Mouse (Mus musculus): Measurements from ENCODE around the gene Map2. TPM values are rescaled to one million over a fixed set of nuclear protein-coding genes. Genes with fewer than 3 reads are reported as not detected.

Map2 gene
- polyA plus RNA-seq, 1 experiment from 2014 or later: 14.3 TPM

- H3K4me3 ChIP-seq: no peak overlapping the region
- no peak for ATAC-seq (ENCODE audit: borderline replicate concordance, extremely low read depth, low FRiP score, low TSS enrichment)
- no peaks in the 10 kb centered on the region for H3K4me1 ChIP-seq
- no peaks in the 10 kb centered on the region for H3K36me3 ChIP-seq
- no peak overlapping the region for H3K4me2 ChIP-seq
- no peak overlapping the region for H3K9ac ChIP-seq
- H3K27me3 ChIP-seq: no peaks in the 10 kb centered on the region
- WGBS: 68% methylated on average over 7 of the region's 7 CpGs
- H3K27ac ChIP-seq: no peak overlapping the region
- no peaks in the 10 kb centered on the region for H3K9me3 ChIP-seq
Measured at GRCm38 (mm10) chr1:66211074-66211791, 36.2 kb downstream of the Map2 start.

- Histone ChIP-seq H3K36me3 (no peaks in the 10 kb centered on the region), H3K9me3 (no peaks in the 10 kb centered on the region), H3K27ac (no peak overlapping the region), H3K27me3 (no peaks in the 10 kb centered on the region), H3K4me1 (peaks cover 5% of the 10 kb centered on the region; the same call in 1 of the 2 replicates), H3K4me2 (no peak overlapping the region), H3K9ac (no peak overlapping the region), H3K4me3 (no peak overlapping the region)
- WGBS: 68% methylated on average over 4 of the region's 4 CpGs
- no peak for ATAC-seq (ENCODE audit: borderline replicate concordance, extremely low read depth, low FRiP score, low TSS enrichment)
Measured at GRCm38 (mm10) chr1:66221497-66221896, 46.4 kb downstream of the Map2 start.

- H3K4me1 ChIP-seq: peaks cover 8% of the 10 kb centered on the region; the same call in 1 of the 2 replicates
- H3K9ac ChIP-seq: no peak overlapping the region
- no peaks in the 10 kb centered on the region for H3K27me3 ChIP-seq
- no peak overlapping the region for H3K4me2 ChIP-seq
- no peaks in the 10 kb centered on the region for H3K9me3 ChIP-seq
- WGBS: 53% methylated on average over 1 of the region's 1 CpGs
- H3K4me3 ChIP-seq: no peak overlapping the region
- ATAC-seq (ENCODE audit: borderline replicate concordance, extremely low read depth, low FRiP score, low TSS enrichment): no peak
- no peak overlapping the region for H3K27ac ChIP-seq
- no peaks in the 10 kb centered on the region for H3K36me3 ChIP-seq
Measured at GRCm38 (mm10) chr1:66223331-66223730, 48.3 kb downstream of the Map2 start.

- Histone ChIP-seq H3K4me2 (no peak overlapping the region), H3K4me1 (peaks cover 8% of the 10 kb centered on the region; the same call in 1 of the 2 replicates), H3K36me3 (no peaks in the 10 kb centered on the region), H3K27me3 (no peaks in the 10 kb centered on the region), H3K9ac (no peak overlapping the region), H3K27ac (peak overlapping the region; percentile 24; the same call in 1 of the 2 replicates), H3K9me3 (no peaks in the 10 kb centered on the region), H3K4me3 (no peak overlapping the region)
- peak; percentile 69; the same call in 1 of the 2 replicates for ATAC-seq (ENCODE audit: borderline replicate concordance, extremely low read depth, low FRiP score, low TSS enrichment)
- WGBS: 42% methylated on average over 7 of the region's 7 CpGs
Measured at GRCm38 (mm10) chr1:66226372-66227368, 51.6 kb downstream of the Map2 start.

- ATAC-seq (ENCODE audit: borderline replicate concordance, extremely low read depth, low FRiP score, low TSS enrichment): no peak
- H3K4me2 ChIP-seq: no peak overlapping the region
- no peak overlapping the region for H3K4me3 ChIP-seq
- peaks cover 8% of the 10 kb centered on the region; the same call in 1 of the 2 replicates for H3K4me1 ChIP-seq
- H3K27me3 ChIP-seq: no peaks in the 10 kb centered on the region
- H3K9ac ChIP-seq: no peak overlapping the region
- 57% methylated on average over 3 of the region's 3 CpGs for WGBS
- no peak overlapping the region for H3K27ac ChIP-seq
- H3K9me3 ChIP-seq: no peaks in the 10 kb centered on the region
- no peaks in the 10 kb centered on the region for H3K36me3 ChIP-seq
Measured at GRCm38 (mm10) chr1:66228205-66228604, 53.1 kb downstream of the Map2 start.

- peaks cover 8% of the 10 kb centered on the region; the same call in 1 of the 2 replicates for H3K4me1 ChIP-seq
- H3K4me2 ChIP-seq: no peak overlapping the region
- 90% methylated on average over 3 of the region's 3 CpGs for WGBS
- no peak overlapping the region for H3K9ac ChIP-seq
- no peaks in the 10 kb centered on the region for H3K9me3 ChIP-seq
- ATAC-seq (ENCODE audit: borderline replicate concordance, extremely low read depth, low FRiP score, low TSS enrichment): no peak
- no peaks in the 10 kb centered on the region for H3K27me3 ChIP-seq
- H3K27ac ChIP-seq: no peak overlapping the region
- no peaks in the 10 kb centered on the region for H3K36me3 ChIP-seq
- no peak overlapping the region for H3K4me3 ChIP-seq
Measured at GRCm38 (mm10) chr1:66230345-66230744, 55.3 kb downstream of the Map2 start.

- Histone ChIP-seq H3K36me3 (no peaks in the 10 kb centered on the region), H3K27me3 (no peaks in the 10 kb centered on the region), H3K4me3 (no peak overlapping the region), H3K4me2 (no peak overlapping the region), H3K4me1 (no peaks in the 10 kb centered on the region), H3K9ac (no peak overlapping the region), H3K9me3 (no peaks in the 10 kb centered on the region), H3K27ac (no peak overlapping the region)
- 83% methylated on average over 4 of the region's 4 CpGs for WGBS
- ATAC-seq (ENCODE audit: borderline replicate concordance, extremely low read depth, low FRiP score, low TSS enrichment): no peak
Measured at GRCm38 (mm10) chr1:66231963-66232362, 56.9 kb downstream of the Map2 start.

- no peaks in the 10 kb centered on the region for H3K4me1 ChIP-seq
- no peaks in the 10 kb centered on the region for H3K27me3 ChIP-seq
- no peak overlapping the region for H3K4me2 ChIP-seq
- H3K9me3 ChIP-seq: no peaks in the 10 kb centered on the region
- no peak overlapping the region for H3K27ac ChIP-seq
- H3K36me3 ChIP-seq: no peaks in the 10 kb centered on the region
- H3K4me3 ChIP-seq: no peak overlapping the region
- H3K9ac ChIP-seq: no peak overlapping the region
- WGBS: 48% methylated on average over 1 of the region's 1 CpGs
- no peak for ATAC-seq (ENCODE audit: borderline replicate concordance, extremely low read depth, low FRiP score, low TSS enrichment)
Measured at GRCm38 (mm10) chr1:66244910-66245309, 69.8 kb downstream of the Map2 start.

GRCm38 (mm10) chr1:66251649-66252332, 76.7 kb downstream of the Map2 start:
- no peaks in the 10 kb centered on the region for H3K36me3 ChIP-seq
- H3K4me3 ChIP-seq: no peak overlapping the region
- no peak overlapping the region for H3K9ac ChIP-seq
- H3K27me3 ChIP-seq: no peaks in the 10 kb centered on the region
- 29% methylated on average over 4 of the region's 4 CpGs for WGBS
- H3K27ac ChIP-seq: peak overlapping the region; percentile 11; the same call in 1 of the 2 replicates
- ATAC-seq (ENCODE audit: borderline replicate concordance, extremely low read depth, low FRiP score, low TSS enrichment): no peak
- H3K9me3 ChIP-seq: no peaks in the 10 kb centered on the region
- H3K4me1 ChIP-seq: peaks cover 4% of the 10 kb centered on the region; the same call in 1 of the 2 replicates
- no peak overlapping the region for H3K4me2 ChIP-seq

- Histone ChIP-seq H3K9me3 (no peaks in the 10 kb centered on the region), H3K27ac (peak overlapping the region; percentile 11; the same call in 1 of the 2 replicates), H3K4me2 (no peak overlapping the region), H3K27me3 (no peaks in the 10 kb centered on the region), H3K4me1 (peaks cover 4% of the 10 kb centered on the region; the same call in 1 of the 2 replicates), H3K4me3 (no peak overlapping the region), H3K9ac (no peak overlapping the region), H3K36me3 (no peaks in the 10 kb centered on the region)
- no peak for ATAC-seq (ENCODE audit: borderline replicate concordance, extremely low read depth, low FRiP score, low TSS enrichment)
- WGBS: 58% methylated on average over 8 of the region's 8 CpGs
Measured at GRCm38 (mm10) chr1:66252333-66252724, 77.3 kb downstream of the Map2 start.

GRCm38 (mm10) chr1:66263220-66263619, 88.1 kb downstream of the Map2 start:
- 87% methylated on average over 3 of the region's 3 CpGs for WGBS
- no peak overlapping the region for H3K4me3 ChIP-seq
- H3K4me1 ChIP-seq: no peaks in the 10 kb centered on the region
- H3K9me3 ChIP-seq: no peaks in the 10 kb centered on the region
- H3K27ac ChIP-seq: no peak overlapping the region
- H3K9ac ChIP-seq: no peak overlapping the region
- no peak for ATAC-seq (ENCODE audit: borderline replicate concordance, extremely low read depth, low FRiP score, low TSS enrichment)
- H3K27me3 ChIP-seq: no peaks in the 10 kb centered on the region
- H3K4me2 ChIP-seq: no peak overlapping the region
- H3K36me3 ChIP-seq: no peaks in the 10 kb centered on the region

Measured in lung, embryonic 15.5 days (tissue).